Mouse (Mus musculus) mouse trophoblast stem cell (cell line): Measurements from ENCODE around the gene Lims1.

Experiments
- in situ Hi-C, 2 experiments: fragments of 300-500 bp; cut with MseI, MboI; formaldehyde crosslinking; loops; 2 replicates in 1 of 2; 3 replicates in 1 of 2; pipeline ENCODE4 v1.15.1; 2025

Gene Lims1

GRCm38 (mm10) chr10:58383761-58384160 is 60.5 kb downstream of the Lims1 start:
- in situ Hi-C loops, result no loop called here

- in situ Hi-C loops, result no loop called here
Observed at GRCm38 (mm10) chr10:58385629-58386028, 62.4 kb downstream of the Lims1 start.

- in situ Hi-C loops, result no loop called here
Observed at GRCm38 (mm10) chr10:58386997-58387396, 63.7 kb downstream of the Lims1 start.

- in situ Hi-C loops, result no loop called here
Observed at GRCm38 (mm10) chr10:58388648-58389047, 65.4 kb downstream of the Lims1 start.

GRCm38 (mm10) chr10:58389151-58389550 is 65.9 kb downstream of the Lims1 start:
- in situ Hi-C loops, result no loop called here

GRCm38 (mm10) chr10:58392435-58392834 is 69.2 kb downstream of the Lims1 start:
- in situ Hi-C loops, result no loop called here

GRCm38 (mm10) chr10:58393026-58394014 is 70.1 kb downstream of the Lims1 start:
- in situ Hi-C loops, result no loop called here

- in situ Hi-C loops, result no loop called here
Observed at GRCm38 (mm10) chr10:58394170-58394569, 70.9 kb downstream of the Lims1 start.

GRCm38 (mm10) chr10:58395315-58395714 is 72.0 kb downstream of the Lims1 start:
- in situ Hi-C loops, result no loop called here

- in situ Hi-C loops, result no loop called here
Observed at GRCm38 (mm10) chr10:58395723-58396122, 72.5 kb downstream of the Lims1 start.

GRCm38 (mm10) chr10:58396600-58396999 is 73.3 kb downstream of the Lims1 start:
- in situ Hi-C loops, result no loop called here

GRCm38 (mm10) chr10:58398941-58399340 is 75.7 kb downstream of the Lims1 start:
- in situ Hi-C loops, result no loop called here

GRCm38 (mm10) chr10:58401838-58402237 is 78.6 kb downstream of the Lims1 start:
- in situ Hi-C loops, result no loop called here

- in situ Hi-C loops, result no loop called here
Observed at GRCm38 (mm10) chr10:58404639-58405038, 81.4 kb downstream of the Lims1 start.

GRCm38 (mm10) chr10:58405285-58405948 is 82.2 kb downstream of the Lims1 start:
- in situ Hi-C loops, result no loop called here

GRCm38 (mm10) chr10:58405949-58406305 is 82.7 kb downstream of the Lims1 start:
- in situ Hi-C loops, result no loop called here

- in situ Hi-C loops, result no loop called here
Observed at GRCm38 (mm10) chr10:58412331-58412730, 89.1 kb downstream of the Lims1 start.

GRCm38 (mm10) chr10:58412852-58413251 is 89.6 kb downstream of the Lims1 start:
- in situ Hi-C loops, result no loop called here

GRCm38 (mm10) chr10:58416702-58417101 is 93.4 kb downstream of the Lims1 start:
- in situ Hi-C loops, result no loop called here

GRCm38 (mm10) chr10:58418290-58418971 is 95.2 kb downstream of the Lims1 start:
- in situ Hi-C loops, result no loop called here

GRCm38 (mm10) chr10:58427930-58428329 is 104.7 kb downstream of the Lims1 start:
- in situ Hi-C loops, result no loop called here

GRCm38 (mm10) chr10:58445850-58446249 is 122.6 kb downstream of the Lims1 start:
- in situ Hi-C loops, result no loop called here
